Mouse (Mus musculus) heart, embryonic 15.5 days (tissue): ENCODE measurements at regions not wholly inside any gene's neighbourhood (a gene's known extent, or its start where the extent isn't known, plus 50 kb on each side); places are given as distances from the start of the nearest gene placed in this dataset.
A peak's percentile ranks its signal among the peaks of the same experiment; 100 is the strongest.

ENCODE experiments used
- ATAC-seq: fragments of 200-750 bp; cut with Nextera tagmentation; replicated peaks from 2 replicates; pipeline ENCODE4 v1.8.0; 2017; ENCODE audit warnings: low read depth, moderate TSS enrichment; ENCODE audit not compliant: insufficient number of reproducible peaks, insufficient read depth, low FRiP score
- H3K27ac ChIP-seq: fragments of 300-500 bp; sonication (generic); 2 replicates; pipeline ENCODE4 v1.5.1; 2015; ENCODE audit warnings: mild to moderate bottlenecking, inconsistent platforms
- H3K27me3 ChIP-seq: fragments of 300-500 bp; sonication (generic); 2 replicates; pipeline ENCODE4 v1.6.1; 2015; ENCODE audit warnings: inconsistent platforms
- H3K36me3 ChIP-seq: fragments of 300-500 bp; sonication (generic); 2 replicates; pipeline ENCODE4 v1.6.1; 2015; ENCODE audit warnings: mild to moderate bottlenecking, inconsistent platforms
- H3K4me1 ChIP-seq: fragments of 300-500 bp; sonication (generic); replicated peaks from 2 replicates; pipeline ENCODE4 v1.6.1; 2015; ENCODE audit warnings: inconsistent platforms
- H3K4me2 ChIP-seq: fragments of 300-500 bp; sonication (generic); 2 replicates; pipeline ENCODE4 v1.6.1; 2015; ENCODE audit warnings: inconsistent platforms, mild to moderate bottlenecking, moderate library complexity
- H3K4me3 ChIP-seq: fragments of 300-500 bp; sonication (generic); 2 replicates; pipeline ENCODE4 v1.5.1; 2015; ENCODE audit warnings: mild to moderate bottlenecking, inconsistent platforms
- H3K9ac ChIP-seq: fragments of 300-500 bp; sonication (generic); 2 replicates; pipeline ENCODE4 v1.6.1; 2015; ENCODE audit warnings: mild to moderate bottlenecking, inconsistent platforms
- H3K9me3 ChIP-seq: fragments of 300-500 bp; sonication (generic); replicated peaks from 2 replicates; pipeline ENCODE4 v1.6.1; 2016; ENCODE audit warnings: inconsistent platforms
- WGBS: fragments of 180-500 bp; shearing (Covaris S2); methylation state at CpG from one replicate; pipeline ENCODE4 v1.1.7; 2015; ENCODE audit warnings: mixed read lengths; 5-methylcytosine and 5-hydroxymethylcytosine counted together

DNA sequence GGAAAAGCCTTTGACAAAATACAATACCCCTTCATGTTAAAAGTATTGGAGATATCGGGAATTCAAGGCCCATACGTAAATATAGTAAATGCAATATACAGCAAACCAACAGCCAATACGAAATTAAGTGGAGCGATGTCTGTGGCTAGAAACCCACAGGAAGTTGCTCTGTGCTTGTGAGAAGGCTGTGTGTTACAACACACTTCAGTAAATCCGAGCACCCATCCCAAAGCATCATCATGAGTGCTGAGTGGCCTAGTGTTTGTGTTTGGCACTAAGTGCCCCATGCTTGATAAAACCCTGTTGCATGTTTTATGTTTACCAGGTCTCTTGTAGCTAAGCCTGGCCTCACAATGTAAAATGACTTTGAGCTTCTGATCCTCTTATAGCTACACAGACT lies 194.3 kb downstream of the Ankrd16 start:
- no peak for ATAC-seq
- no peak overlapping the region for H3K4me3 ChIP-seq
- H3K9me3 ChIP-seq = no peaks in the 10 kb centered on the region
- H3K27ac ChIP-seq = no peak overlapping the region
- H3K27me3 ChIP-seq = no peaks in the 10 kb centered on the region
- no peaks in the 10 kb centered on the region for H3K4me1 ChIP-seq
- no peaks in the 10 kb centered on the region for H3K36me3 ChIP-seq
- no peak overlapping the region for H3K9ac ChIP-seq
- H3K4me2 ChIP-seq = no peak overlapping the region
- 82% methylated on average over 5 of the region's 5 CpGs for WGBS

DNA sequence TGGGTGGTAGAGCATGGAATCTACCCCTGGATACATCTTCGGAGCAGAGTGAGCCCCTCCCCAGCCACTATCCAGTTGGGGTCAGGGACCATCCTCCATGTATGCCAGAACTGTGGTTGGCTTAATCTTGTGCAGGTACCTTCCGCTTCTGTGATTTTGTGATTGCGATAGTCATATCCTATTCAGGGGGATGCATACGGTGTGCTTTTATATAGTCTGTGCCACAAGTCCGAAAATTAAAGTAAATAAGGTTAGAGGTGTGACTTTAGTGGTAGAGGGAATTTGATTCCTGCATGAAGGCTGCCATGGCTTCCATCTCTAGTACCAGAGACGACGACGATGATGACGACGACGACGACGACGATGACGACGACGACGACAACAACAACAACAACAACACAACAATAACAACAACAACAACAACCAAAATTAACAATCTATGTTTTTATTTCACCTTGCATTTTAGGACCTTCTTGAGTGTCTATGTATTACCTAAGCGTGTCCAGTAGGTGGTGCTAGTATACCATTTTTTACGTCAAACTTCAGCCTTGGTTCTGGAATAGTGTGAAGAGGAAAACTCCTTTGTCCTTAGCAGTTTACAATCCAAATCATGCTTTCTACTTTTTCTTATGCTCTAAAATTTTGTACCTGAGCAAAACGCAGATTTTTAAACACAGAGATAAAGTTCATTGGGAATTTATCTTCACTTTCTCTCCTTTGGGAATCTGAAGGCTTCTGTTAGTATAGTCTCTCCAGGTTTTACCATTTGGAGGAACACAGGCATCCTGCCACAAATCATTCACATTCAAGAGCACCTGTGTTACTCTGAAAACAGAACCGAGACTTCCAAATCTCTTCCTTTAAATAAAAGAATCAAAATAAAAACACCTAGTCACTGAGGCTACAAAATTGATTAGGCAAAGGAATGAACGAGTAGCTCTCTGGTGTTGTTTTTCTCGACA lies 224.5 kb downstream of the Ankrd16 start:
- H3K36me3 ChIP-seq = no peaks in the 10 kb centered on the region
- no peak overlapping the region for H3K27ac ChIP-seq
- H3K4me1 ChIP-seq = no peaks in the 10 kb centered on the region
- H3K9me3 ChIP-seq = no peaks in the 10 kb centered on the region
- no peaks in the 10 kb centered on the region for H3K27me3 ChIP-seq
- no peak for ATAC-seq
- H3K9ac ChIP-seq = no peak overlapping the region
- no peak overlapping the region for H3K4me3 ChIP-seq
- WGBS = 22% methylated on average over 24 of the region's 24 CpGs
- no peak overlapping the region for H3K4me2 ChIP-seq

DNA sequence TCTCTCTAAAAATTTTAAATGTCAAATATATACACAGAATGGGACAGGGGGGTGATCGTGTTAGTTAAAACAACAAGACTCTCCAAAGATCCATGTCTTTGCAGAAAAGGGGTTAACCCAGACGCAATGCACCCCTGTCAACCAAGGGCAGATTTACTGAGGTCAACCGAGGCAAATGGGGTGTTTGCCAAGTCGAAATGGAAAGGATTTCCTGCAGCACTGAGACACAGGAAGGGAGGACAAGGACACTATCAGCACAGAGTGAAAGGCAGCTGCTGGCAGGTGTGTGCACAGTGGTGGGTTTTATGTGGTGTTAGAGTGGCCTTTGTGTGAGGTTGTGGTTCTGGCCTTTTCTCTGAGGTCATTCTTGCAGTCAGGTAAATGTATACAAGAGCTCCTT lies 226.7 kb downstream of the Ankrd16 start:
- Histone ChIP-seq H3K4me3 (no peak overlapping the region), H3K4me2 (no peak overlapping the region), H3K9me3 (no peaks in the 10 kb centered on the region), H3K4me1 (no peaks in the 10 kb centered on the region), H3K36me3 (no peaks in the 10 kb centered on the region), H3K27me3 (no peaks in the 10 kb centered on the region), H3K9ac (no peak overlapping the region), H3K27ac (no peak overlapping the region)
- ATAC-seq = no peak
- WGBS = 35% methylated on average over 4 of the region's 4 CpGs

DNA sequence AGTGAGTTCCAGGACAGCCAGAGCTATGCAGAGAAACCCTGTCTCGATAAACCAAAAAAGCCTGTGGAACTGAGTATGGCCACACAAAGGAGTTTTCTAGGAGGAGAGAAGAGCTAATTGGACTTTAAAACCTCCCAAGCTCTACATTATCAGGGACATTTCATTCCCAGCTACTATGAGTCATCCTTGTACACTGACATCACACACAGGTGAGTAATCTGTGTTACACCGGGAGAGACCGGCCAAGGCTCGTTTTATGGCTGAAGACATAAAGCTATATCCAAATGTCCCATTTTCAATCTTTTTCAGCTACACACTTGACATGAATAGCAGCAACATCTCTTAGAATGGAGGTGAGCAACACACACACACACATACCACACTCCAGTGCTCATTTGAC lies 229.5 kb downstream of the Ankrd16 start:
- H3K4me2 ChIP-seq = no peak overlapping the region
- H3K9me3 ChIP-seq = no peaks in the 10 kb centered on the region
- H3K4me1 ChIP-seq = peaks cover 5% of the 10 kb centered on the region
- no peak for ATAC-seq
- no peak overlapping the region for H3K4me3 ChIP-seq
- H3K27me3 ChIP-seq = no peaks in the 10 kb centered on the region
- H3K36me3 ChIP-seq = no peaks in the 10 kb centered on the region
- WGBS = 87% methylated on average over 4 of the region's 4 CpGs
- no peak overlapping the region for H3K9ac ChIP-seq
- no peak overlapping the region for H3K27ac ChIP-seq

DNA sequence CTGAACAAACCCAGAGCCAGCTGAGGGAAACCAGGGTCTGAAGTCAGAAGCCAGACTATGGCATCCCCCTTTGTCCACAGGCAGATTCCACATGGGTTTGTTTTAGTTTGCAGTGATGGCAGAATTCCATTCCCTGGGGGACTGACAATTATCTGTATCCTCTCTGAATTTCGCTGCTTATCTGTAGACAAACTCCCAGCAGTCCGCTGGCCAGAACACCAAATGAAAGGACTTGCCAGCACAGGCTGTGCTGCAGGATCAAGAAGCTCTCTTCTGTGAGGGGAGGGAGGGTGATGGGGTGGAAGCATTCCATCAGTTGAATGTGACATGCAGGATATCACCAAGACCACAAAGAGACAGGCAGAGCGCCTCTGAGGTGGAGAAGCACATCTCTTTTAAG lies 233.8 kb downstream of the Ankrd16 start:
- no peak overlapping the region for H3K4me3 ChIP-seq
- no peaks in the 10 kb centered on the region for H3K9me3 ChIP-seq
- H3K27ac ChIP-seq = peak overlapping the region; percentile 12
- H3K4me1 ChIP-seq = peaks cover 5% of the 10 kb centered on the region
- H3K36me3 ChIP-seq = no peaks in the 10 kb centered on the region
- no peaks in the 10 kb centered on the region for H3K27me3 ChIP-seq
- H3K9ac ChIP-seq = no peak overlapping the region
- no peak overlapping the region; the same call in 1 of the 2 replicates for H3K4me2 ChIP-seq
- WGBS = 18% methylated on average over 3 of the region's 3 CpGs
- ATAC-seq = peak; percentile 39; the same call in 1 of the 2 replicates

DNA sequence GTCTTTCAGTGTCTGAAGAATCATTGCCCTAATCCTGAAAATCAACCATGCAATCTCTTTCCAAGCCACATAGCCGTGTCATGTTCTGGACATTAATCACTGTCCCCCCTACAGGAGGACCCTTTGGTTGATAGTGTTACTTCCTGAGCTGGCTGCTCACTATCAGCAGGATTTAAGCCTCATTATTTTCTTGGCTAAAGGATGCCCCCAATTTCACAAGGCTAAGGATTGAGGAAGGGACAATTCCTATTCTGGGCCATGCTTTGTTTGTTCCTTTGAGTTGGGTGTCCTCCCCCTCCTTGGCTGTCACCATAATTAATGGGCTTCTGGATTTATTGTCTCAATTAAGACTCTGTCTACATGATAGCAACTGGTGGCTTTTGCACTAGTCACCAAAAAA lies 241.9 kb downstream of the Ankrd16 start:
- H3K36me3 ChIP-seq = no peaks in the 10 kb centered on the region
- no peak for ATAC-seq
- H3K9ac ChIP-seq = no peak overlapping the region
- 28% methylated on average over 1 of the region's 1 CpGs for WGBS
- no peak overlapping the region for H3K4me2 ChIP-seq
- H3K4me1 ChIP-seq = peaks cover 9% of the 10 kb centered on the region; the same call in 1 of the 2 replicates
- H3K27me3 ChIP-seq = no peaks in the 10 kb centered on the region
- no peak overlapping the region for H3K4me3 ChIP-seq
- no peak overlapping the region for H3K27ac ChIP-seq
- no peaks in the 10 kb centered on the region for H3K9me3 ChIP-seq

DNA sequence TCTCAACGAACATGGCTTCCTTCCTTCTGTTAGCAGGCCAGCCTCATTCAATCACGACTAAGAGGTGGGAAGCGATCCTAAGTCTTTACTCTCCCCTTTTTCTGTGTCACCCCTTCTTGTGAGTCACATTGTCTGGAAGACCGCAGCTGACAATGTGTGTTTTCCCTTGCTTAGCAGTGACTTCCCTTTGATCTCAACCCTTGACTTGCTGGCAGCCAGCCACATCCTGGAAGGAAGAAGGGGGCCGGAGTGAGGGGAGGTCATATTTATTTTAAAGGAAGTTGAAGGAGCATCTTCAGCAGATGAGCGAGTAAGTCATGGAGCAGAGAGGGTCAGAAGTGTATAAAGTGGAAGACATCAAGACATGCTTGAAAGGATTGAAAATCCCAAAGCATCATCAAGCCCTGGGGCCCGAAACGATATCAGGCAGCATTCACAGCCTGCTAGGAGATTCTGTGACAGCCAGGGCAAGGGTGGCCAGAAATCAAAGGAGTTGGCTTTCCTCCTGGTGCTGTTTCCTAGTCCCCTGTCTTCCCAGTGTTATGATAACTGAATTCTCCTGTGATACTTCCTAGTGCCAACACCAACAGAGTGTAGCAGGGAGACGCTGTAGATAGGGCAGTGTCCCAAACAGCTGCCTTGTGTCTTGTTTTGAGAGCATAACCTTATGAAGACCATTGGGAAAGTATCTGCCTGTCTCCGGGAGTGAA lies 245.9 kb downstream of the Ankrd16 start:
- Histone ChIP-seq H3K4me2 (no peak overlapping the region; the same call in none of the 2 replicates), H3K4me1 (peaks cover 9% of the 10 kb centered on the region; the same call in 1 of the 2 replicates), H3K9ac (no peak overlapping the region), H3K9me3 (no peaks in the 10 kb centered on the region), H3K27me3 (no peaks in the 10 kb centered on the region), H3K36me3 (no peaks in the 10 kb centered on the region), H3K4me3 (no peak overlapping the region), H3K27ac (peak overlapping the region; percentile 53)
- peak; percentile 85 for ATAC-seq
- 28% methylated on average over 10 of the region's 10 CpGs for WGBS

DNA sequence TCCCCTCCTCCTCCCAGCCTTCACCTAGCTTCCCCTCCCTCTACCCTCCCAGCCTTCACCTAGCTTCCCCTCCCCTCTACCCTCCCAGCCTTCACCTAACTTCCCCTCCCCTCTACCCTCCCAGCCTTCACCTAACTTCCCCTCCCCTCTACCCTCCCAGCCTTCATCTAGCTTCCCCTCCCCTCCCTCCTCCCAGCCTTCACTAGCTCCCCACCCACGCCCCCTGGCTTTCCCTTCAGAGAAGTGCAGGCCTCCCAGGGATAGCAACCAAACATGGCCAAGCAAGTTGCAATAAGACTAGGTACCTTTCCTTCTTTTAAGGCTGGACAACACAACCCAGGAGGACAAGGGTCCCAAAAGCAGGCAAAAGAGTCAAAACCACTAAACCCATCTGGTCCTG lies 248.5 kb downstream of the Ankrd16 start:
- WGBS = 65% methylated on average over 1 of the region's 1 CpGs
- no peak for ATAC-seq
- Histone ChIP-seq H3K27me3 (no peaks in the 10 kb centered on the region), H3K4me1 (peaks cover 9% of the 10 kb centered on the region; the same call in 1 of the 2 replicates), H3K4me2 (no peak overlapping the region), H3K9ac (no peak overlapping the region), H3K27ac (no peak overlapping the region), H3K9me3 (no peaks in the 10 kb centered on the region), H3K4me3 (no peak overlapping the region), H3K36me3 (no peaks in the 10 kb centered on the region)

DNA sequence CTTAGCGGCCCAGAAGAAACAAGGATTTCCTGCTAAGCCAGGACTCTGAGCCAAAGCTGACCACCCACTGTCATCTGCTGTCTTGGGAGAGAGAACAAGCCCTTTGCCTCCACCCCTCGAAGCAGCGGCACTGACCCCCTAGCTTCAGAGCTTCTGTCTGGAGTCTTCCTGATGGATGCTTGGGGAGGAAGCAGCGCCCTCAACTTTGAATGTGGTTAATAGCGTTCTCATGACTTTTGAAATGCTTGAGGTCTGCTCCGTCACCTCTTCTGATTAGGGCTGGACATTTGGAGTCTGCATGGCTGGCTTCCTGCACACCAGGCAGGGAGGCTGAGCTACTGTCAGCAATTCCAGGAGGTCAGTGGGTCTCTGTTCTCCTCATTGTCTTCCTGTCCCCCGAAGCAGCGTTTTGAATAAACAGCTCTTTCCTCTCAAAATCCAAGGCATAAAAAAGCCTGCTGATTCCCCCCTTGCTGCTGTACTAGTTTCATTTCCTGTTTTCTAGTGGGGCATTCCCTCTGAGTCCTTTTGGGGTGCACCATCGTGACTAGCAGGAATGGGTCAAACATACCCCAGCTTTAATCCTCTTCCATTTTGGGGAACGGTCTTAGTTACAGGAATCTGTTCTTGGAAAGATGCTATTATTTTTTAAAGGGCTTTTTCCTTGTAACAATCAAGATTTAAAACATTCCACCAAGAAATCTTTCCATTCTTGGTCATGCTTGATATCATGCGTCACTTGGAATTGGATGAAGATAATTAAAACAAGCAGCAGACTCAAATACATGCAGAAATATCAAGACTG lies 256.0 kb downstream of the Ankrd16 start:
- H3K36me3 ChIP-seq = no peaks in the 10 kb centered on the region
- WGBS = 50% methylated on average over 11 of the region's 11 CpGs
- H3K27me3 ChIP-seq = no peaks in the 10 kb centered on the region
- H3K4me2 ChIP-seq = peak overlapping the region; percentile 25
- peaks cover 4% of the 10 kb centered on the region; the same call in 1 of the 2 replicates for H3K4me1 ChIP-seq
- H3K27ac ChIP-seq = peak overlapping the region; percentile 72
- H3K9me3 ChIP-seq = no peaks in the 10 kb centered on the region
- H3K9ac ChIP-seq = no peak overlapping the region
- peak; percentile 80 for ATAC-seq
- no peak overlapping the region for H3K4me3 ChIP-seq

DNA sequence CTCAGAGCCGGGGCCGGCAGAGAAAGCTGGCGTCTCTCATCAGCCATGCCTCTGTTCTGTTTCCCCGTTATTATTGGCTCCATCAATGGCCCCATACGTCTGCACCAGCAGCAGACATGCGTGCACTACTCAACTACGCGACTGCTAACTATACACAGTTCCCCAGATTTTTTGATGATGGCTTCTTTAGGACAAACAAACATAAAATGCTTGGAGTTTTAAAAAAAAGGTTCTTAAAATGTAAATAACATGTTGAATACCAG lies 256.6 kb downstream of the Ankrd16 start:
- H3K9ac ChIP-seq = no peak overlapping the region
- no peaks in the 10 kb centered on the region for H3K36me3 ChIP-seq
- WGBS = 66% methylated on average over 8 of the region's 8 CpGs
- H3K4me2 ChIP-seq = peak overlapping the region; percentile 25; the same call in 1 of the 2 replicates
- no peak for ATAC-seq
- no peaks in the 10 kb centered on the region for H3K27me3 ChIP-seq
- peak overlapping the region; percentile 72 for H3K27ac ChIP-seq
- no peaks in the 10 kb centered on the region for H3K9me3 ChIP-seq
- H3K4me3 ChIP-seq = no peak overlapping the region
- peaks cover 4% of the 10 kb centered on the region; the same call in 1 of the 2 replicates for H3K4me1 ChIP-seq

DNA sequence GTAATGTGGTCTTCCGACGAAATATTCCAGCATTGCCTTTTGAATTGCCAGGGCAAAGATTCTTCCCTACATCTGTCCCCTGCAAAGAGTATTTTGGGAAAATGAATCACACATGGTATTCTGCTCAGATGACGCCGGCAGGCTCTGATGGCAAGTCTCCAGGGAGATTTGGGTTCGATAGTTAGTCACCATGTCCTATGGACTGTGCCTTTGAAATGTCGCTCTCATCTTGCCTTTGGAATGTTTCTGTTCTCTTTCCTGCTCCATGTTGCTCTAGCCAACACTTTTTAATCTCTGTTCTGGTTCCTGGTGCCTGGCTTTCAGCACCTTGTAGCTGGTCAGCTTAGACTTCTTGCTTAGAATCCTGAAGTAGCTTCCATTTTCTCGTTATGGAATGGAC lies 252.3 kb downstream of the Itga8 start:
- H3K4me1 ChIP-seq = peaks cover 12% of the 10 kb centered on the region; the same call in 1 of the 2 replicates
- H3K36me3 ChIP-seq = no peaks in the 10 kb centered on the region
- no peak overlapping the region for H3K4me2 ChIP-seq
- no peaks in the 10 kb centered on the region for H3K27me3 ChIP-seq
- 42% methylated on average over 7 of the region's 7 CpGs for WGBS
- no peak overlapping the region for H3K4me3 ChIP-seq
- no peaks in the 10 kb centered on the region for H3K9me3 ChIP-seq
- no peak overlapping the region for H3K9ac ChIP-seq
- ATAC-seq = 0 out of 2 replicates have a peak, but pooled peaks have one; percentile 7
- 0 out of 2 replicates have a peak overlapping the region, but pooled peaks have one; percentile 7 for H3K27ac ChIP-seq
